Mouse (Mus musculus) lung, embryonic 14.5 days (tissue): ENCODE results near the gene Aldh1l1. TPM values are rescaled to one million over a fixed set of nuclear protein-coding genes. Genes with fewer than 3 reads are reported as not detected.

Experiments used
- ATAC-seq: fragments of 200-750 bp; cut with Nextera tagmentation; 2 replicates; pipeline ENCODE4 v1.8.0; 2017; ENCODE audit warnings: mild to moderate bottlenecking, moderate TSS enrichment, moderate library complexity; ENCODE audit not compliant: insufficient read depth
- DNase-seq: peaks from one replicate; pipeline ENCODE4 v3.0.0-alpha.2; 2015
- H3K27ac ChIP-seq: fragments of 300-500 bp; sonication (generic); 2 replicates; pipeline ENCODE4 v1.5.1; 2014; ENCODE audit warnings: low read depth, mild to moderate bottlenecking, moderate library complexity
- H3K27me3 ChIP-seq: fragments of 300-500 bp; sonication (generic); 2 replicates; pipeline ENCODE4 v1.6.1; 2014; ENCODE audit warnings: low read length, control low read depth; ENCODE audit not compliant: insufficient read depth
- H3K36me3 ChIP-seq: fragments of 300-500 bp; sonication (generic); 2 replicates; pipeline ENCODE4 v1.6.1; 2014; ENCODE audit warnings: control low read depth; ENCODE audit not compliant: insufficient read depth
- H3K4me1 ChIP-seq: fragments of 300-500 bp; sonication (generic); 2 replicates; pipeline ENCODE4 v1.6.1; 2014; ENCODE audit warnings: antibody characterized with exemption, control low read depth; ENCODE audit not compliant: insufficient read depth
- H3K4me2 ChIP-seq: fragments of 300-500 bp; sonication (generic); 2 replicates; pipeline ENCODE4 v1.6.1; 2014; ENCODE audit warnings: mild to moderate bottlenecking
- H3K4me3 ChIP-seq: fragments of 300-500 bp; sonication (generic); 2 replicates; pipeline ENCODE4 v1.5.1; 2014; ENCODE audit warnings: low read depth, low read length
- H3K9ac ChIP-seq: fragments of 300-500 bp; sonication (generic); 2 replicates; pipeline ENCODE4 v1.6.1; 2014
- H3K9me3 ChIP-seq: fragments of 300-500 bp; sonication (generic); 2 replicates; pipeline ENCODE4 v1.6.1; 2016; ENCODE audit warnings: low read depth, low read length, control low read depth
- CTCF ChIP-seq: IDR thresholded peaks from 2 replicates; pipeline ENCODE4 v1.5.1; 2016; ENCODE audit warnings: antibody characterized with exemption, low read depth
- WGBS: fragments of 180-500 bp; shearing (Covaris S2); extraction: QIAGEN DNeasy Blood & Tissue Kit; methylation state at CpG from one replicate; pipeline ENCODE4 v1.1.7; 2014; 5-methylcytosine and 5-hydroxymethylcytosine counted together
- polyA plus RNA-seq: library from polyadenylated mRNA; unstranded; fragments of >200 nt; fragmentation: Nextera tagmentation; extraction: Ambion mirVana; gene quantifications from 2 replicates; pipeline ENCODE4 v1.2.1, GENCODE M21; 2014

The Aldh1l1 gene
- polyA plus RNA-seq, 1 experiment from 2014 or later = 0.74 TPM

DNA sequence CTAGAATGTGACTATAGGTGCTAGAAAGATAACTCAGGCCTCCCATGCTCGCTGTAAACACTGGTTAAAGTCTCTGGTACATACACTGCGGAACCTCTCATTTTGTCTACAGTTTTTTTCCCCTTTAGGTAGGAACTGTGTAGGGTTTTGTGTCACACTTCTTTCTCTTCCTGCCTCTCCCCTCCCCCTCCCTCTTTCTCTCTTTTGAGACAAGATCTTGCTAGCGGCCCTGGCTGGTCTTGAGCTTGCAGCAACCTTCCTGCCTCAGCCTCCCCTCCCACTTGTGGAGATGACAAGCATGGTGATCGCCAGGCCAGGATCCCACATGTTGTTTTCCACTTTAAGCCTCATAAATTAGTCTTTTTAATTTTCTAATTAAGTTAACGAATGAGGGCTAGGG lies 32.5 kb upstream of the Aldh1l1 start:
- no peak overlapping the region for H3K27ac ChIP-seq
- no peaks in the 10 kb centered on the region for H3K9me3 ChIP-seq
- no peak for TF ChIP-seq CTCF
- H3K27me3 ChIP-seq = no peaks in the 10 kb centered on the region
- DNase-seq = no peak
- no peak for ATAC-seq
- no peak overlapping the region for H3K9ac ChIP-seq
- H3K4me3 ChIP-seq = no peak overlapping the region
- WGBS = 81% methylated on average over 5 of the region's 5 CpGs
- no peaks in the 10 kb centered on the region for H3K4me1 ChIP-seq
- no peak overlapping the region for H3K4me2 ChIP-seq
- no peaks in the 10 kb centered on the region for H3K36me3 ChIP-seq

DNA sequence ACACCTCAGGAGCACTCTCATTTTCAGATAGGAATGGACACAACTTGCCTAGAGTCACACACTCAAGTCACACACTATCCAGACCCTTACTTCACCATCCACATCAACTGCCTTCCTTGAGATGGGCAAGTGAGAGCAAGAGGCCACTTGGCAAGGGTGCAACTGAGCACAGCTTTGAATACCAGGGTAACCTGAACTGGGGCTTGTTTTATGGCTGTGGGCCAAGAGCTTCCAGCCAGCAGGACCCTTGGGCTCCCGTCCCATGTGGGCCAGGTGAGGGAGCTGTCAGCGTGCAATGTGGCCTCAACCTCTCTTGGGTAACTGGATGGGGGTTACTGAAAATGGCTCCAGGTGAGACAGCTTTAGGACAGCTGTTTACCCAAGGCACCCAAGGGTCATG lies 28.8 kb upstream of the Aldh1l1 start:
- ATAC-seq (no peak), DNase-seq (no peak)
- Histone ChIP-seq H3K27ac (no peak overlapping the region), H3K27me3 (peaks cover 18% of the 10 kb centered on the region), H3K9ac (no peak overlapping the region), H3K4me2 (no peak overlapping the region), H3K4me3 (no peak overlapping the region), H3K36me3 (no peaks in the 10 kb centered on the region), H3K9me3 (no peaks in the 10 kb centered on the region), H3K4me1 (no peaks in the 10 kb centered on the region)
- TF ChIP-seq CTCF = no peak
- 65% methylated on average over 2 of the region's 2 CpGs for WGBS

DNA sequence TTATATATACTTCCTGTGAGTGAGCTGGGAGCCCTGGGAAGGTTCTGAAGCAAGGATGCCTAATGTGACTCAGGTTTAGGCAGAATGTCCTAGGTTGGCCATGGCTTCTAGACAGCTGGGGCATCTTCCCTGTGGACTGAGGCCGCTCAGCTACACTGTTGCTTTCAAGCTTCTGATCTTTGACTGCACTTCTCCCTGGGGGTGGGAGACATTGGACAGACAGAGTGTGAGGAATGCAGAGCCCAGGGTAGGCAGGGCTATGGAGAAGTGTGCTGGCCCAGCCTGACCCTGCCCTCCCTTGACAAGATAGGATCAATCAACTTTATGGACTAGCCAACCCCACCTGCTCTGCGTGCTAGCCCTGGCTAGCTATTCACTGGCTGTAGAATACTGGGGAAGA lies 25.0 kb upstream of the Aldh1l1 start:
- Histone ChIP-seq H3K27ac (no peak overlapping the region), H3K27me3 (peaks cover 18% of the 10 kb centered on the region), H3K9ac (no peak overlapping the region), H3K4me3 (no peak overlapping the region), H3K36me3 (no peaks in the 10 kb centered on the region), H3K4me2 (no peak overlapping the region), H3K4me1 (peaks cover 6% of the 10 kb centered on the region; the same call in 1 of the 2 replicates), H3K9me3 (no peaks in the 10 kb centered on the region)
- ATAC-seq = no peak
- no peak for DNase-seq
- 38% methylated on average over 2 of the region's 2 CpGs for WGBS
- TF ChIP-seq CTCF = no peak

DNA sequence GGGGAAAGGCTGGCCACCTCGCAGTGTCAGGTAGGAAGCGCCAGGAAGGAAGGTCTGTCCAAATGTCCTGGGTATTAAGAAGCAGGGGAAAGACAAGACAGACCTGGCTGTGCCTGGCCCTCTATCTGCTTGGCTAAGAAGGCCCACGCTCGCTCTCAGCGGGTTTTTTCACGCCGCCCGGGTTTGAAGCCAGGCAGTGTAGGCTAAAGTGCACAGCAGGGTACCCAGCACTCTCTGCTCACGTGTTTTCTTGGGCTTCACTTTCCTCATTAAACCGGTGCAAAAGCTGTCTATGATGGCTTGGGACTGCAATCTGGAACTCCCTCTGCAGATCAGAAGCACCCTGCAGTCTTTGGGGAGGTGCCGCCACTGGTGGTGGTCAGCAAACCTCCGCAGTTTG lies 24.5 kb upstream of the Aldh1l1 start:
- DNase-seq = no peak
- no peaks in the 10 kb centered on the region for H3K9me3 ChIP-seq
- H3K4me1 ChIP-seq = peaks cover 6% of the 10 kb centered on the region; the same call in 1 of the 2 replicates
- 16% methylated on average over 12 of the region's 12 CpGs for WGBS
- no peak for TF ChIP-seq CTCF
- peak; percentile 1; the same call in 1 of the 2 replicates for ATAC-seq
- H3K4me2 ChIP-seq = peak overlapping the region; percentile 100
- peak overlapping the region; percentile 67 for H3K4me3 ChIP-seq
- H3K27me3 ChIP-seq = peaks cover 18% of the 10 kb centered on the region
- H3K27ac ChIP-seq = no peak overlapping the region
- H3K36me3 ChIP-seq = no peaks in the 10 kb centered on the region
- H3K9ac ChIP-seq = peak overlapping the region; percentile 65; the same call in 1 of the 2 replicates

DNA sequence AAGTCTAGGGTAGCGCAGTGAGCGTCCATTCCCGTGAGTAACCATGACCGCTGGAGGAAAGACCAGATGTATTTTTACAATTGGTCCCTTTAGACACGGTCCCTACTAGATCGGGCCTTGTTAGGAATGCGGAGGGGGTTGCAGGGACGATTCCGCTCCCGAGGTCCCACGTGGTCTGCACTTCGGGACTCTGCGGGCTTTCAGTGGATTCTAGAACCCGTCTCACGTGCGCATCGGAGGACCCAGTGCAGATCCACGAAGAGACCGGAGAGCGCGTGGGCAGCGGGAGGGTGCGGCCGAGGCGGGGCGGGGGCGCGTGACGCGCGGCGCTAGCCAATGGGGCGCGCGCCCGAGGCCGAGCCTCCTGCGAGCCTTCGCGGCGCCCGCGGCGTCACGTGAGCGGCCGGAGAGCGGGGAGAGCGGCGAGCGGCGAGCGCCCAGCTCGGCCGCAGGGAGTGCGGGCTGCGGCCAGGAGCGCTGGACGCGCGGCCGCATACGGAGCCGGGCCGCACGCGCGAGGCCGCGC lies 24.0 kb upstream of the Aldh1l1 start, which contains the start of gene Klf15:
TSS of gene Klf15 (plus strand) at position 396 of the 526 bp plus-strand sequence.
- peak within 1 kb of the TSS; percentile 67 for H3K4me3 ChIP-seq
- H3K36me3 ChIP-seq = peaks cover 2% of the 10 kb centered on the region; the same call in 1 of the 2 replicates
- no peak for TF ChIP-seq CTCF
- under 1% methylated on average over 51 of the region's 70 CpGs for WGBS
- peak; percentile 91 for DNase-seq
- peak within 1 kb of the TSS; percentile 54; the same call in 1 of the 2 replicates for H3K27ac ChIP-seq
- no peaks in the 10 kb centered on the region for H3K9me3 ChIP-seq
- peaks cover 18% of the 10 kb centered on the region for H3K27me3 ChIP-seq
- peak within 1 kb of the TSS; percentile 100 for H3K4me2 ChIP-seq
- H3K4me1 ChIP-seq = peaks cover 6% of the 10 kb centered on the region; the same call in 1 of the 2 replicates
- ATAC-seq = peak; percentile 68
- H3K9ac ChIP-seq = peak within 1 kb of the TSS; percentile 65

DNA sequence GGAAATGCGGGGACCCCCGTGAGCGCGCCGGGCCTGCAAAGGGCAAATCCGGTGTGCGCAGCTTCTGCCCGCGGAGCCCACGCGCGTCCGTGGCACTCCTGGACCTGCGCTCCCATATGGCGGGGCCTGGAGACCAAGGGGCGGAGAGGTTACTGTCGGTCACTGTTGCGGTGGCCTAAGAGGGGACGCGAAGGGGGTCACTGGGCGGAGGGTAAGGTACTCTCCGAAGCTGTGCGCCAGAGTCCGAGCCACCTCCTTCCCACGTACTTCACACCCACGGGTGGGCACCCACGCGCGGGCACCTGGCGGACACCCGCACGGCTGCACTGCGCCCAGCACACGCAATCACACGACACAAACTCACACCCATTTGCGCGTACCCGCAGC lies 23.4 kb upstream of the Aldh1l1 start:
- WGBS = under 1% methylated on average over 38 of the region's 38 CpGs
- H3K4me3 ChIP-seq = peak overlapping the region; percentile 67
- peaks cover 6% of the 10 kb centered on the region; the same call in 1 of the 2 replicates for H3K4me1 ChIP-seq
- peak overlapping the region; percentile 65 for H3K9ac ChIP-seq
- TF ChIP-seq CTCF = no peak
- peak overlapping the region; percentile 54; the same call in 1 of the 2 replicates for H3K27ac ChIP-seq
- ATAC-seq (peak; percentile 48), DNase-seq (peak; percentile 34)
- H3K27me3 ChIP-seq = peaks cover 18% of the 10 kb centered on the region
- H3K4me2 ChIP-seq = peak overlapping the region; percentile 100
- peaks cover 5% of the 10 kb centered on the region; the same call in 1 of the 2 replicates for H3K36me3 ChIP-seq
- H3K9me3 ChIP-seq = no peaks in the 10 kb centered on the region

DNA sequence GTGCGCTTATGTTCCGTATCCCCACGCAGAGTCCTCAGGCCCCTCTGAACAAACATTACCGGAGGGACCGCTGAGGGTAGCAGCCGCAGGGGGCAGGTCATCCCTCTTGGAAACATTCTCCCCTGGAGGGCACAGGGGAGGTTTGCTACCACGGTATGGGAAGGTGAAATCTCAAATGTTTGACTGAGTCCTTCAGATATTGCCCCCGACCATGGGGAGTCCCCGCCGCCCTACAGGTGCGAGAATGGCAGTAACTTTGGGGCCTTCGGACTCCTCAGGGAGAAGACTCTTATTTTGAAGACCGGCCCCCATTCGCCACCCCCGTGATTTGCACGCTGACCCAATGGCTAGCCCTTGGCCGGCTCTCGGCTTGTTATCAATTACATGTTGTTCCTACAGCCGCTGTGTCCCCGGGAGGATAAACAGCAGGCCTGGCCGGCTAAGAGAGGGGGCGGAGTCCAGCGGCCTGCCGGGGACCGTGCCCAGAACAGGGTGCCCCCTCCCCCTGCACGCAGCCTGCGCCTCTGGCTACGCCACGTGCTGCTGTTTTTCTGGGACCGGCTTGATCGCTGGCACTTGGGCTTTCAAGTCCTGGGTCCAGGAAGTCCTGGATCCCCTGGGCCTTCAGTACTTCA lies 22.9 kb upstream of the Aldh1l1 start:
- WGBS = under 1% methylated on average over 31 of the region's 31 CpGs

More for the DNA sequence above, 22.9 kb upstream of the Aldh1l1 start:
- H3K4me1 ChIP-seq = peaks cover 6% of the 10 kb centered on the region; the same call in 1 of the 2 replicates
- no peak; the same call in 1 of the 2 replicates for TF ChIP-seq CTCF
- peak; percentile 91 for ATAC-seq
- peaks cover 18% of the 10 kb centered on the region for H3K27me3 ChIP-seq
- H3K9me3 ChIP-seq = no peaks in the 10 kb centered on the region
- peak overlapping the region; percentile 54; the same call in 1 of the 2 replicates for H3K27ac ChIP-seq
- peaks cover 5% of the 10 kb centered on the region; the same call in 1 of the 2 replicates for H3K36me3 ChIP-seq
- H3K4me2 ChIP-seq = peak overlapping the region; percentile 100
- peak overlapping the region; percentile 67 for H3K4me3 ChIP-seq
- peak overlapping the region; percentile 65 for H3K9ac ChIP-seq
- peak; percentile 91 for DNase-seq
